Mouse (Mus musculus) C2C12 (cell line): ENCODE measurements around the gene Timm13.
A peak's percentile ranks its signal among the peaks of the same experiment; 100 is the strongest.

Source experiments
- CEBPB ChIP-seq: IDR thresholded peaks from one replicate; pipeline ENCODE4 v1.6.1; 2011; ENCODE audit warnings: low read depth, mild to moderate bottlenecking, control low read depth, moderate library complexity
- CTCF ChIP-seq: IDR thresholded peaks from one replicate; pipeline ENCODE4 v1.5.1; 2011; ENCODE audit not compliant: control insufficient read depth, insufficient read depth, insufficient read length
- FOSL1 ChIP-seq: IDR thresholded peaks from one replicate; pipeline ENCODE4 v1.8.0; 2011; ENCODE audit warnings: mild to moderate bottlenecking, low read length; ENCODE audit not compliant: poor library complexity, insufficient read depth, severe bottlenecking
- MAX ChIP-seq: IDR thresholded peaks from one replicate; pipeline ENCODE4 v1.6.1; 2011; ENCODE audit warnings: mild to moderate bottlenecking, control low read depth
- MYOD1 ChIP-seq: IDR thresholded peaks from one replicate; pipeline ENCODE4 v1.6.1; 2011; ENCODE audit warnings: low read depth; ENCODE audit not compliant: control insufficient read depth, insufficient read length
- MYOG ChIP-seq: IDR thresholded peaks from one replicate; pipeline ENCODE4 v1.6.1; 2011; ENCODE audit not compliant: control insufficient read depth, insufficient read length; ENCODE audit errors: extremely low read depth

DNA sequence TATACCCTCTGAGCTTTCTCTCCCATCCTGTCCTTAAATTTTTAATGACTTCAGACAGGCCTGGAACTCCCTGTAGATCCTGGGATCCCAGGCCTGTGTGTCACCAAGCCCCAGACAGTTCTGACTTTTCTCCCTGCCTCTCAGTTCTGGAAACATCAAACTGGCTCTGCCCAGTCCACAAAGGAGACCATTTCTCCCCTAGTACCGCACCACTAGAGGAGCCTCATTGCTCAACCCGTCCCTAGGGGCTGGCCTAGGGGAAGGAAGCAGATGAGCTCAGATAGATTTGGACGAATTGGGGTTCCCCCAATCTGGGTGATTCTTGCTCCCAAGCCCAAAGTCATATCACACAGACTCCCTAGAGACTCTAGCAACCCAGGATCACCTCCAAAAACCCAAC, 34.5 kb upstream of the Timm13 start:
- TF ChIP-seq CTCF (no peak), MYOD1 (no peak), FOSL1 (no peak), CEBPB (peak; percentile 88), MAX (no peak), MYOG (no peak)
